Mouse (Mus musculus) erythroblast, embryonic 14.5 days (primary cell): ENCODE measurements around the gene Slc51a. TPM values are rescaled to one million over a fixed set of nuclear protein-coding genes. Genes with fewer than 3 reads are reported as not detected.

ENCODE experiments used
- H3K27me3 ChIP-seq: 2 replicates; pipeline ENCODE4 v1.6.1; 2012; ENCODE audit warnings: inconsistent platforms; ENCODE audit not compliant: control insufficient read depth
- H3K36me3 ChIP-seq: 2 replicates; pipeline ENCODE4 v1.6.1; 2012; ENCODE audit warnings: mild to moderate bottlenecking, inconsistent platforms; ENCODE audit not compliant: control insufficient read depth
- H3K4me1 ChIP-seq: 2 replicates; pipeline ENCODE4 v1.6.1; 2012; ENCODE audit warnings: inconsistent platforms; ENCODE audit not compliant: control insufficient read depth
- H3K4me3 ChIP-seq: replicated peaks from 2 replicates; pipeline ENCODE3; 2012; ENCODE audit warnings: moderate library complexity, mild to moderate bottlenecking, inconsistent platforms
- H3K9me3 ChIP-seq: 2 replicates; pipeline ENCODE4 v1.6.1; 2012; ENCODE audit warnings: low read length, inconsistent platforms, mixed read lengths; ENCODE audit not compliant: control insufficient read depth
- GATA1 ChIP-seq: IDR thresholded peaks from 2 replicates; pipeline ENCODE4 v1.6.1; 2012; ENCODE audit warnings: low read length, inconsistent platforms, mixed read lengths
- TAL1 ChIP-seq: IDR thresholded peaks from 3 replicates; pipeline ENCODE4 v1.6.1; 2012; ENCODE audit warnings: low read length, inconsistent platforms, mixed read lengths
- polyA plus RNA-seq: library from polyadenylated mRNA; stranded (reverse); fragments of >175 nt; gene quantifications from 2 replicates; pipeline ENCODE4 v1.2.3, GENCODE M21; 2012

The Slc51a gene
- polyA plus RNA-seq, 1 experiment = not detected

GRCm38 (mm10) chr16:32484431-32484871 lies 3.2 kb downstream of the Slc51a start:
- no peaks in the 10 kb centered on the region for H3K36me3 ChIP-seq
- no peak overlapping the region for H3K4me3 ChIP-seq
- peaks cover 45% of the 10 kb centered on the region for H3K4me1 ChIP-seq
- TF ChIP-seq GATA1 (no peak), TAL1 (no peak)
- H3K27me3 ChIP-seq = no peaks in the 10 kb centered on the region
- H3K9me3 ChIP-seq = no peaks in the 10 kb centered on the region

DNA sequence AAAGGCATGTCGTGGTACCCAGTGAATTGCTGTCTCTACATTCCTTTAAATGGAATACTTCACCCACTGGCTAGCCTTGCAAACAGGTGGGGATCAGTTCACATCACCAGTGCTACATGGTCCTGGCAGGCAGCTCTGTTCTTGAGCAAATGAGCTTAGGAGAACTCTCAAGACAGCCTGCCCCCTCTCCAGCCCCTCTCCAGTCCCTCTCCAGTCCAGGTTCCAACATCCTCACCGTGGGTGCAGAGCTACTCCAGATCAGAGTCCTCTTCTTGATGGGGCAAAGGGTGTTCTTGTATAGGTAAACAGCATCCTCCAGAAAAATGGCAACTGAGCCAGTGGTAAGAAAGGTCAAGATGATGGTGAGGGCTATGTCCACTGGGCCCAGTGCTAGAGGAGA lies 8.3 kb downstream of the Slc51a start:
- no peak for TF ChIP-seq TAL1
- TF ChIP-seq GATA1 = no peak
- peaks cover 13% of the 10 kb centered on the region for H3K36me3 ChIP-seq
- no peaks in the 10 kb centered on the region for H3K9me3 ChIP-seq

DNA sequence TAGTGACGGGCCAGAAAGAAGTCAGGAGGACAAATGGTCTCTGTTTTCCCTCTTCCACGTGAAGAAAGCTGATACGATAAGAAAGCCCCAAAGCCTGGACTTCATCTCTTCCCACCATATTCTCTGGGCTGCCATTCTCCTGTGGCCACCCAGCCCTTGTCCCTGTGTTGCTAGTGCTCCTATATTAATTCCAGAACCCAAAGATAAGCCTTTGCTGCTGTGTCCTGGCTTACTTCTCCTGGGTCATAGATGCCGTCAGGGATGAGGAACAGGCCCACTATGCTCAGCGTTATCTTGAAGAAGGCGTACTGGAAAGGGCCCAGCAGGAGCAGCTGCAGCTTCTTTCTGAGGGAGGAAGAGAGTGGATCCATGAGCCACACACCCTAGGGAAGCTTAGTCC lies 10.4 kb downstream of the Slc51a start:
- Histone ChIP-seq H3K4me1 (no peaks in the 10 kb centered on the region), H3K9me3 (no peaks in the 10 kb centered on the region), H3K4me3 (no peak overlapping the region), H3K27me3 (no peaks in the 10 kb centered on the region), H3K36me3 (peaks cover 32% of the 10 kb centered on the region)
- TF ChIP-seq GATA1 (no peak), TAL1 (no peak)

More for the DNA sequence above, 8.3 kb downstream of the Slc51a start:
- Histone ChIP-seq H3K4me1 (peaks cover 2% of the 10 kb centered on the region), H3K27me3 (no peaks in the 10 kb centered on the region), H3K4me3 (no peak overlapping the region)

DNA sequence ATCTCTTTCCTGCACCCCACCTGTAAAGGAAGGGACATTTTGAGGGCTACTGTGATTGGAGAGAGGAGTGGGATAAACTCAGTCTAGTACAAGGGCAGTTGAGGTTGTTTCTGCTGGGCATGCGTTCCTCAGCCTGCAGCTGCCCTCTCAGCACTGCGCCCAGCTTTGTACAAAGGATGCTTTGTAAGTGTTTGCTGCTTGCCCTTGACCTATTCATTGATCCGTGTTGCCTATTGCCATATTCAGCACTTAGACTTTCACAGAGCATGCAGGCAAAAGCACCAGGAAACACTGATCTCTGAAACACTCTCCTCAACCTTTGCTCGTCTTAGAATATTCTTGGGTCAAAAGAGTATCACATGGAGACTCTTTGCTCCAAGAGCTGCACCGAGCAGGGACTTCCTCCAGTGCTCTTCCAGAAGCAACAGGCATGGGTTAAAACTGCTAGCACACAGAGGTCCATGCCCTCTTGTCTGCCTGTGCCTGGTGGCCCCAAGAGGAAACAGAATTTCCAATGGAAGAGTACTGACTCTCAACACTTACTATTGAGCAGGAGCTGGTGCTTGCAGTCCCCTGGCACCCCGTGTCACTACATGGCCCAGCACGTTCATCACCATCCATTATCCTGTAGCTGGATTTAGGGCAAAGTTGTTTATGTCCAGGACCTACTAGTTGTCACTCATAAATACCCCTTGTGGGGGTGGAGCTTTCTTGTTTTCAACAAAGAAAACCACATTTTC lies 15.2 kb downstream of the Slc51a start:
- H3K4me3 ChIP-seq = no peak overlapping the region
- H3K27me3 ChIP-seq = no peaks in the 10 kb centered on the region
- H3K9me3 ChIP-seq = no peaks in the 10 kb centered on the region
- H3K36me3 ChIP-seq = peaks cover 81% of the 10 kb centered on the region
- 0 out of 2 replicates have a peak, but pooled peaks cover 2% of the 10 kb centered on the region for H3K4me1 ChIP-seq
- no peak for TF ChIP-seq TAL1
- no peak for TF ChIP-seq GATA1

DNA sequence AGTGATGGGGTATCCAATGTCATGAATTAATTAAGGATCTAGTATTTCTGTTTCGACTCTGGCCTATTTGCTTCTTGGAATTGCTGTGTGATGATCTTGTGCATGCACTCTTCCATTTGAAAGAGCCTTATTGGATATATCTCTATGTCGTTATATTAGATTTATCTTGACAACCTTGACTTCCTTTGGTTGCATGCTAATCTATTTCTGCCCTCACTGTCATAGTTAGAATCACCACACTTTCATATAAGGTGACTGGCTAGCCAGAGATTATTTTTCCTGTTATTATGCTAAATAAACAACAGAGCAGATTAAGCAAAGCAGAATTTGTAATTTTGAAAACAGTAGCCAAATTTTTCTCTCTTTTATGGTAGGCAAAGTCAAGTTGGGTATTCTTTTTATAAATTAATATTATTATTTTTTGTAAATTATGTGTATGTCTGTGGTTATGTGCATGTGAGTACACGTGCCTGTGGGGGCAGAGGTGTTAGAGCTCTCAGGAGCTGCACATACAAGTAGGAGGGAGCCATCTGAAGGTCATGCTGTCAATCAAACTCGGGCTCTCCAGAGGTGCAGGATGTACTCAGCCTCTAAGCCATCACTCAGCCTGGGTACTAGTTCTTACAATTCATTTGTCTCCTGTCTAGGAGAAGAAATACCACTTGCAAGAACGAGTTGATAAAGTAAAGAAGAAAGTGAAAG lies 18.1 kb downstream of the Slc51a start:
- Histone ChIP-seq H3K4me3 (no peak overlapping the region), H3K9me3 (no peaks in the 10 kb centered on the region), H3K27me3 (no peaks in the 10 kb centered on the region), H3K36me3 (peaks cover 95% of the 10 kb centered on the region), H3K4me1 (peaks cover 2% of the 10 kb centered on the region; the same call in 1 of the 2 replicates)
- TF ChIP-seq GATA1 (no peak), TAL1 (no peak)

GRCm38 (mm10) chr16:32468488-32468887 lies 19.2 kb downstream of the Slc51a start:
- Histone ChIP-seq H3K27me3 (no peaks in the 10 kb centered on the region), H3K36me3 (peaks cover 98% of the 10 kb centered on the region), H3K4me3 (no peak overlapping the region), H3K9me3 (no peaks in the 10 kb centered on the region), H3K4me1 (peaks cover 5% of the 10 kb centered on the region)
- TF ChIP-seq TAL1 (no peak), GATA1 (no peak)

DNA sequence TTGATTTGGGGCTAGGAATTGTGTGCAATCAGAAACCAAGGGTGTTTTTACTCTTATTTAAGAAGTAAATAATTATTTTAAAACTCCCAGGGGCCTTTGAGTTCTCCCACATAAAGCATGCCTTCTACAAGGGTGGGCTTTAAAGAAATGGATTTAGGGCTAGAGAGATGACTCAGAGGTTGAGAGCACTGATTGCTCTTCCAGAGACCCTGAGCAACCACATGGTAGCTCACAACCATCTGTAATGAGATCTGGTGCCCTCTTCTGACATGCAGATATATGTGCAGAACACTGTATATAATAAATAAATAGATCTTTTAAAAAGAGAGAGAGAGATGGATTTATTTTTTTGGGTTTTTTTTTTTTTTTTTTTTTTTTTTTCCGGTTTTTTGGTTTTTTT lies 22.8 kb downstream of the Slc51a start:
- no peaks in the 10 kb centered on the region for H3K9me3 ChIP-seq
- H3K4me1 ChIP-seq = peaks cover 14% of the 10 kb centered on the region
- no peak overlapping the region for H3K4me3 ChIP-seq
- H3K27me3 ChIP-seq = no peaks in the 10 kb centered on the region
- peaks cover 96% of the 10 kb centered on the region for H3K36me3 ChIP-seq
- TF ChIP-seq TAL1 (no peak), GATA1 (no peak)

DNA sequence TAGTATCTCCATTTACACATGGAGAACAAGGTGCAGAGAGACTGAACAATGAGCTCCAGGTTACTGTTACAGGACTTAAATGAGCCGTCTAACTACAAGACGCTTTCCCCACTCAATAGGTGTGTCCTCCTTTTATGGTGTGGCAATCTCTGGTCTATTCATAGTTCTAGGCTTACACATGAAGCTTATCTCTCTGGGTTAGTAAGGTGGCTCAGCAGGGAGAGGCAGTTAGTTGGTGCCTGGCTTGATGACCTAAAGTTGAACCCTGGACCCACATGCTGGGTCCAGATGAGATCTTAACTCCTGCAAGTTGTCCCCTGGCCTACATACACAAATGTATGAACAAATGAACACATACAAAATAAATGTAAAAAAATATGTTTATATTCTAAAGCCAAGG lies 24.3 kb downstream of the Slc51a start:
- TF ChIP-seq GATA1 (no peak), TAL1 (no peak)
- Histone ChIP-seq H3K4me3 (no peak overlapping the region), H3K9me3 (no peaks in the 10 kb centered on the region), H3K4me1 (peaks cover 14% of the 10 kb centered on the region), H3K27me3 (no peaks in the 10 kb centered on the region), H3K36me3 (peaks cover 95% of the 10 kb centered on the region)

- H3K36me3 ChIP-seq = peaks cover 95% of the 10 kb centered on the region
- no peaks in the 10 kb centered on the region for H3K9me3 ChIP-seq
- H3K27me3 ChIP-seq = no peaks in the 10 kb centered on the region
- no peak overlapping the region for H3K4me3 ChIP-seq
- TF ChIP-seq GATA1 = no peak
- TF ChIP-seq TAL1 = no peak
- H3K4me1 ChIP-seq = peaks cover 16% of the 10 kb centered on the region
Observed at GRCm38 (mm10) chr16:32462950-32463349, 24.7 kb downstream of the Slc51a start.
